Mouse (Mus musculus) hindbrain, embryonic 12.5 days (tissue): ENCODE measurements around the gene Fer1l4. TPM values are rescaled to one million over a fixed set of nuclear protein-coding genes. Genes with fewer than 3 reads are reported as not detected.
A peak's percentile ranks its signal among the peaks of the same experiment; 100 is the strongest.

Source experiments
- ATAC-seq: fragments of 200-750 bp; cut with Nextera tagmentation; 2 replicates; pipeline ENCODE4 v1.8.0; 2017; ENCODE audit warnings: moderate TSS enrichment; ENCODE audit not compliant: low FRiP score
- H3K27ac ChIP-seq: fragments of 300-500 bp; sonication (generic); 2 replicates; pipeline ENCODE4 v1.5.1; 2016; ENCODE audit warnings: mild to moderate bottlenecking
- H3K27me3 ChIP-seq: fragments of 300-500 bp; sonication (generic); 2 replicates; pipeline ENCODE4 v1.6.1; 2016; ENCODE audit warnings: mild to moderate bottlenecking
- H3K36me3 ChIP-seq: fragments of 300-500 bp; sonication (generic); 2 replicates; pipeline ENCODE4 v1.6.1; 2016; ENCODE audit warnings: mild to moderate bottlenecking
- H3K4me1 ChIP-seq: fragments of 300-500 bp; sonication (generic); 2 replicates; pipeline ENCODE4 v1.6.1; 2016
- H3K4me2 ChIP-seq: fragments of 300-500 bp; sonication (generic); replicated peaks from 2 replicates; pipeline ENCODE4 v1.6.1; 2016; ENCODE audit warnings: mild to moderate bottlenecking
- H3K4me3 ChIP-seq: fragments of 300-500 bp; sonication (generic); 2 replicates; pipeline ENCODE4 v1.5.1; 2016; ENCODE audit warnings: mild to moderate bottlenecking
- H3K9ac ChIP-seq: fragments of 300-500 bp; sonication (generic); 2 replicates; pipeline ENCODE4 v1.6.1; 2016; ENCODE audit warnings: mild to moderate bottlenecking, moderate library complexity
- H3K9me3 ChIP-seq: fragments of 300-500 bp; sonication (generic); replicated peaks from 2 replicates; pipeline ENCODE4 v1.6.1; 2016; ENCODE audit warnings: mild to moderate bottlenecking
- WGBS: fragments of 180-500 bp; shearing (Covaris S2); methylation state at CpG from one replicate; pipeline ENCODE4 v1.1.7; 2016; 5-methylcytosine and 5-hydroxymethylcytosine counted together
- polyA plus RNA-seq: library from polyadenylated mRNA; unstranded; fragments of >200 nt; fragmentation: Nextera tagmentation; extraction: Ambion mirVana; gene quantifications from 2 replicates; pipeline ENCODE4 v1.2.1, GENCODE M21; 2016

Gene Fer1l4
- polyA plus RNA-seq, 1 experiment from 2014 or later = 0.37 TPM

- no peak overlapping the region for H3K4me3 ChIP-seq
- H3K9me3 ChIP-seq = no peaks in the 10 kb centered on the region
- peaks cover 15% of the 10 kb centered on the region for H3K4me1 ChIP-seq
- no peaks in the 10 kb centered on the region for H3K27me3 ChIP-seq
- no peak overlapping the region for H3K4me2 ChIP-seq
- ATAC-seq = no peak
- peaks cover 53% of the 10 kb centered on the region for H3K36me3 ChIP-seq
- no peak overlapping the region for H3K9ac ChIP-seq
- H3K27ac ChIP-seq = no peak overlapping the region
- 93% methylated on average over 10 of the region's 10 CpGs for WGBS
Measured at GRCm38 (mm10) chr2:156067916-156068315, 15.2 kb upstream of the Fer1l4 start.

GRCm38 (mm10) chr2:156066126-156066525 lies 13.4 kb upstream of the Fer1l4 start:
- Histone ChIP-seq H3K9ac (peak overlapping the region; percentile 74), H3K9me3 (no peaks in the 10 kb centered on the region), H3K4me2 (peak overlapping the region; percentile 75), H3K27me3 (no peaks in the 10 kb centered on the region), H3K27ac (no peak overlapping the region), H3K4me1 (peaks cover 15% of the 10 kb centered on the region), H3K36me3 (peaks cover 36% of the 10 kb centered on the region), H3K4me3 (peak overlapping the region; percentile 61)
- peak; percentile 7 for ATAC-seq
- WGBS = 29% methylated on average over 10 of the region's 10 CpGs

DNA sequence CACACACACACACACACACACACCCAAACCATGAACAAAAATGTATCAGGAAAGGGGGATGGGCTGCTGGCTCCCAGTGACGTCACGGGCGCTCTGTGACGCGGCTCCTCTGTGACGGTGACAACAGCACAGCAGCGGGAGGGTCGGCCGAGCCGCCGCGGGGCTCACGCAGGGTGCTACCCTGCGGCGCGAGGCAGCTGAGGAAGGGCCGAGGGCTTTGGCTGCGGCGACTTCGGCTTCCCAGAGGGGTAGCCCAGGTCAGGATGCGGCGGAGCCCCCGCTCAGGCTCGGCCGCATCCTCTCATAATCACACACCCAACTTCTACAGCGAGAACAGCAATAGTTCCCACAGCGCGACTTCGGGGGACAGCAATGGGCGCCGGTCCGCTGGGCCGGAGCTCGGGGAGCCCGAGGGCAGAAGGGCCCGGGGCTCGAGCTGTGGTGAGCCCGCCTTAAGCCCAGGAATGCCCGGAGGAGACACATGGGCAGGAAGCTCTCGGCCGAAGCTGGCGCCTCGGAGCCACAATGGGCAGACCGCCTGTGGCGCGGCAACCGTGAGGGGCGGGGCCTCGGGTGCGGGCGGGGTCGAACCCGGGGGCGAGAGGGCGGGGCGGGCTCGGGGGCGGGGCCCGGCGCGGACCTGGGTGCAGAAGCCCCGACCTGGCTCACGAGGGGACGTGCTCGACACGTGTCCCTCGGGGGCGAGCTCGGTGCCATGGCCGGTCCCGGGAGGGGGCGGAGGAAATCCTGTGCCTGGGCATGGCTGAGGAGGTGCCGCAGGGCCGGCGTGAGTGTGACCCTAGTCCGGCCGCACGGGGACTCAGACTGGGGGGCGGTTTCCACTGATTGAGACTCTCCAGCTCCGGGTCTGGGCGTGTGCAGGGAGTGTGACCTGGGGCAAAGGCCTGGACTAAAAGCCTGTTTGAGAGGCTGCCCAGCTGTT lies 12.6 kb upstream of the Fer1l4 start, which contains the start of gene Spag4:
TSS of gene Spag4 (plus strand) at position 77 of the 943 bp plus-strand sequence.
- ATAC-seq = peak; percentile 80
- Histone ChIP-seq H3K9ac (peak within 1 kb of the TSS; percentile 74), H3K9me3 (no peaks in the 10 kb centered on the region), H3K27ac (peak within 1 kb of the TSS; percentile 83), H3K36me3 (peaks cover 31% of the 10 kb centered on the region), H3K4me2 (peak within 1 kb of the TSS; percentile 75), H3K4me3 (peak within 1 kb of the TSS; percentile 61), H3K27me3 (no peaks in the 10 kb centered on the region), H3K4me1 (peaks cover 15% of the 10 kb centered on the region)
- under 1% methylated on average over 66 of the region's 81 CpGs for WGBS

GRCm38 (mm10) chr2:156047929-156048328 lies 4.8 kb downstream of the Fer1l4 start:
- Histone ChIP-seq H3K9me3 (no peaks in the 10 kb centered on the region), H3K36me3 (no peaks in the 10 kb centered on the region), H3K4me3 (peak overlapping the region; percentile 2; the same call in 1 of the 2 replicates), H3K4me2 (peak overlapping the region; percentile 27; the same call in 1 of the 2 replicates), H3K27me3 (peaks cover 11% of the 10 kb centered on the region), H3K9ac (no peak overlapping the region), H3K4me1 (no peaks in the 10 kb centered on the region), H3K27ac (no peak overlapping the region)
- WGBS = 7% methylated on average over 19 of the region's 19 CpGs
- no peak for ATAC-seq

GRCm38 (mm10) chr2:156042903-156043302 lies 9.8 kb downstream of the Fer1l4 start:
- Histone ChIP-seq H3K9me3 (no peaks in the 10 kb centered on the region), H3K27me3 (peaks cover 3% of the 10 kb centered on the region), H3K4me2 (no peak overlapping the region), H3K4me1 (no peaks in the 10 kb centered on the region), H3K9ac (no peak overlapping the region), H3K27ac (no peak overlapping the region), H3K4me3 (no peak overlapping the region), H3K36me3 (no peaks in the 10 kb centered on the region)
- WGBS = 81% methylated on average over 8 of the region's 8 CpGs
- no peak for ATAC-seq

DNA sequence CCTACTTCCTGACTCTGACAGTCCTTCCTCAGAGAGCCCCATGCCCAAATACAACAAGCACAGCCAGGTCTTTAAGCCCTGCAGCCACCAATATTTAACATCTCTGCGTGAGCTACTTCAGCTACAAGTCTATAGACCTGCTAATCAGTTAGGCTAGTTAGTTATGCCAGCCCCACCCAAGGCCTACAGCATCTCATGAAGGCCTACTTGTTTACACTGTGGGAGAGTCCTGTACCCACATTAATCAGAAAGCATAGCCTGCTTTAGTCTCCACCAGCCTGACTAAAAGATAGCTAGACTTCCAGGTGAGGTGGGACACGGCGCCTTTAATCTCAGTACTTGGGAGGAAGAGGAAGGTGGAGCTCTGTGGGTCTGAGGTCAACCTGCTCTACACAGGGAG lies 13.4 kb downstream of the Fer1l4 start:
- Histone ChIP-seq H3K9ac (no peak overlapping the region), H3K4me3 (no peak overlapping the region), H3K36me3 (no peaks in the 10 kb centered on the region), H3K27me3 (peaks cover 2% of the 10 kb centered on the region; the same call in 1 of the 2 replicates), H3K4me1 (no peaks in the 10 kb centered on the region), H3K9me3 (no peaks in the 10 kb centered on the region), H3K4me2 (no peak overlapping the region), H3K27ac (no peak overlapping the region)
- no peak for ATAC-seq
- 88% methylated on average over 3 of the region's 3 CpGs for WGBS

DNA sequence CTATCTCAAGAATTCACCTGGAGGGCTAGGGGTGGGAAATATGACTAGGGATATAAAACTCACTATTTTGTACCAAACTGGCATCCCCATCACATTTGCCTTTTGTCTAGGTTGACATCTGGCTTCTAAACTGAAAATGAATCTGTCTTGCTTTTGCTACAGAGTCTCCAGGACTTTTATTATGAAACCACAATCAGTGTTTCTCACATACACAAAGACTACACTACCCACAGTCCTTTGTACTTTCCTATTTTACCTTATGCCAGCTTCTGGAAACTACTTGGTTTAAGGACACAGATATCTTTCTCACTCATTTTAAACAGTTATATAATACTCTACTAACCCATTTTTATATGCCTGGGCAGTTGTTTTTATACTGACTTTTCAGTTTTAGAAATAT lies 27.3 kb downstream of the Fer1l4 start:
- H3K27ac ChIP-seq = no peak overlapping the region
- no peak for ATAC-seq

GRCm38 (mm10) chr2:156021765-156022164 lies 31.0 kb downstream of the Fer1l4 start:
- 87% methylated on average over 2 of the region's 2 CpGs for WGBS
- H3K27ac ChIP-seq = no peak overlapping the region
- H3K4me3 ChIP-seq = no peak overlapping the region
- H3K9me3 ChIP-seq = no peaks in the 10 kb centered on the region
- H3K27me3 ChIP-seq = no peaks in the 10 kb centered on the region
- H3K4me1 ChIP-seq = no peaks in the 10 kb centered on the region
- H3K9ac ChIP-seq = no peak overlapping the region
- no peak for ATAC-seq
- no peak overlapping the region for H3K4me2 ChIP-seq
- H3K36me3 ChIP-seq = peaks cover 32% of the 10 kb centered on the region

More for the DNA sequence above, 27.3 kb downstream of the Fer1l4 start:
- Histone ChIP-seq H3K36me3 (no peaks in the 10 kb centered on the region), H3K4me3 (no peak overlapping the region), H3K4me2 (no peak overlapping the region), H3K4me1 (no peaks in the 10 kb centered on the region), H3K27me3 (no peaks in the 10 kb centered on the region), H3K9ac (no peak overlapping the region), H3K9me3 (no peaks in the 10 kb centered on the region)

DNA sequence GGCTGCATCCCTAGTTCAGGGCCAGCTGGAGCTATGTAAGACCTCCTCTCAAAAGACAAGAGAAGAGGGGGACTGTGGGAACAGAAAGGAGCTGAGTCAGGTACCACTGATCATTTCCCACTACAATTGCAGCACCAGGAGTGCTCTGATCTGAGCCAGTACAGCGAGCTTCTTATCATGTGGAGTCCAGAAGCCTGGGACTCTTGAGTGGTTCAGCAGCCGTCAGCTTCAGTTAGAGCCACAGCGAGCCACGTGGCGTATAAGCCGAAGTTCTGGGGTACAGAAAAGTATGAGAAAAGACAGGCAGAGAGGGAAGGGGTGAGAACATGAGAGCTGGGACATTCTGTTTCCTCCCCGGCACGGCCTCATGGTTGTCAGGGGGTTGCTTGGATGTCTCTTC lies 31.5 kb downstream of the Fer1l4 start:
- ATAC-seq = no peak
- Histone ChIP-seq H3K27ac (no peak overlapping the region), H3K9me3 (no peaks in the 10 kb centered on the region), H3K4me3 (no peak overlapping the region), H3K27me3 (no peaks in the 10 kb centered on the region), H3K36me3 (peaks cover 38% of the 10 kb centered on the region), H3K4me1 (no peaks in the 10 kb centered on the region), H3K9ac (no peak overlapping the region), H3K4me2 (no peak overlapping the region)
- WGBS = 96% methylated on average over 8 of the region's 8 CpGs

DNA sequence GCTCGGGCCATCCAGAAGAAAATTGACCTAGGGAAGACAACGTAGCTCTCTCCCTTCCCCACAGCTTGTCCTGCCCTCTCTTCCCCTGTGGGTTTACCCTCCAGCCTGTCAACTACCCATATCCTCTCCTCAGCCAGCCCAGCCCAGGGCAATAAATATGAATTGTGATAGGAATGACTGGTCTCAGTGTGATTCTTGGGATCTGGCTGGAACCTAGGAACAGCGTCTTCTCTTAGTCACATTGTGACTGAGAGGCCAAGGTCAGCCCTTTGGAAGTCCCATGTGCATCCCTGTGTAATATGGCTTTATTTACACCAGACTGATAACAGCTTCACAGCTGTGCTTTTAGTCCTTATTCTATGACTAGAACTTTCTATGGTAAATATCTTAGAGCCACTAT lies 34.6 kb downstream of the Fer1l4 start:
- WGBS = 89% methylated on average over 3 of the region's 3 CpGs
- Histone ChIP-seq H3K27me3 (no peaks in the 10 kb centered on the region), H3K4me3 (no peak overlapping the region), H3K36me3 (peaks cover 69% of the 10 kb centered on the region), H3K4me1 (no peaks in the 10 kb centered on the region), H3K27ac (no peak overlapping the region), H3K9me3 (no peaks in the 10 kb centered on the region), H3K9ac (no peak overlapping the region), H3K4me2 (no peak overlapping the region)
- no peak for ATAC-seq

DNA sequence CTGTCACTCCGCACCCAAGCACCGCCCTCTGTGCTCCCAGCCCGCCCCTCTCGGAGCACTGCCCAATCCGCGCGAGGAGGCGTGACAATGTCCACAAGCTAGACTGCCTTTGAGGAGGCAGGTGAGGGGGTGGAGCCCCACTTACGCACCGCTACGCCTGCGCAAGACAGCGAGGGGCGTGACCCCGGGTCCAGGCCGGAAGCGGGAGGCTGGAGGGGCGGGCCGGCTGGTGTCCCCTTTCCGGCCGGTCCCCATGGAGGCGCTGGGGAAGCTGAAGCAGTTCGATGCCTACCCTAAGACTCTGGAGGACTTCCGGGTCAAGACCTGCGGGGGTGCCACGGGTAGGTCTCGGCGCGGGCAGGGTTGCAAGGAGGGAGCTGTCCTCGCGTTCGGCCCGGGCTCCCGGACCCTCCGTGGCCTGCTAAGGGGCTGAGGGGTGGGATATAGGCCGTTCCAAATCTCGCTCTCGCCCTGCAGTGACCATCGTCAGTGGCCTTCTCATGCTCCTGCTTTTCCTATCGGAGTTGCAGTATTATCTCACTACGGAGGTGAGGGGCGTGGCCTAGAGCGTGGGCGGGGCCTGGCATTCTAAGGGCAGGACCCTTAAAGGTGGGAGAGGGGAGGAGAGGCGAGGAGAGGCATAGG lies 44.7 kb downstream of the Fer1l4 start, which contains the start of the genes 6430550D23Rik and Ergic3:
TSS of gene 6430550D23Rik (minus strand) at position 90 of the 645 bp plus-strand sequence.
TSS of gene Ergic3 (plus strand) at position 158 of the 645 bp plus-strand sequence.
- H3K27me3 ChIP-seq = no peaks in the 10 kb centered on the region
- WGBS = under 1% methylated on average over 45 of the region's 45 CpGs
- ATAC-seq = peak; percentile 99

DNA sequence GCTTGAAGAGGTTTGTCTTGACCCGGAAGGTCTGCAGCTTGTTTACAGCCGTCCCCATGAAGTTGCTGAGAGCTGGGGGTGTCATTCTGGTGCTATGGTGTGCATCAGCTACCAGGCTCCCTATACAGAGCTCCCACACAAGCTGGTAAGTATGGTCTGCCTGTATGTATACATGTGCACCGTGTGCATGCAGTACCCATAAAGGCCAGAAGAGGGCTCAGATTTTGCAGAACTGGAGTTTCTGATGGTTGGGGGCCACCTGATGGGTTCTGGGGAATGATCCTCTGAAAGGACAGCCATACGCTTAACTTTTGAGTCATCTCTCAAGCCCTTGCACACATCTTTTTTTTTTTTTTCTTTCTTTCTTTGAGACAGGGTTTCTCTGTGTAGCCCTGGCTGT lies 47.4 kb downstream of the Fer1l4 start:
- peaks cover 18% of the 10 kb centered on the region for H3K36me3 ChIP-seq
- H3K9ac ChIP-seq = no peak overlapping the region
- no peak overlapping the region for H3K4me3 ChIP-seq
- H3K27ac ChIP-seq = no peak overlapping the region
- no peak for ATAC-seq
- H3K27me3 ChIP-seq = no peaks in the 10 kb centered on the region
- H3K4me2 ChIP-seq = no peak overlapping the region
- H3K9me3 ChIP-seq = no peaks in the 10 kb centered on the region; the same call in 1 of the 2 replicates
- peaks cover 9% of the 10 kb centered on the region for H3K4me1 ChIP-seq
- 86% methylated on average over 4 of the region's 4 CpGs for WGBS

More for the DNA sequence above, 44.7 kb downstream of the Fer1l4 start, which contains the start of the genes 6430550D23Rik and Ergic3:
- Histone ChIP-seq H3K9ac (peak within 1 kb of the TSS; percentile 76), H3K4me2 (peak within 1 kb of the TSS; percentile 73), H3K4me3 (peak within 1 kb of the TSS; percentile 66), H3K9me3 (no peaks in the 10 kb centered on the region; the same call in 1 of the 2 replicates), H3K27ac (peak within 1 kb of the TSS; percentile 73), H3K4me1 (peaks cover 9% of the 10 kb centered on the region), H3K36me3 (peaks cover 31% of the 10 kb centered on the region)
